In the genomic region with DNA sequence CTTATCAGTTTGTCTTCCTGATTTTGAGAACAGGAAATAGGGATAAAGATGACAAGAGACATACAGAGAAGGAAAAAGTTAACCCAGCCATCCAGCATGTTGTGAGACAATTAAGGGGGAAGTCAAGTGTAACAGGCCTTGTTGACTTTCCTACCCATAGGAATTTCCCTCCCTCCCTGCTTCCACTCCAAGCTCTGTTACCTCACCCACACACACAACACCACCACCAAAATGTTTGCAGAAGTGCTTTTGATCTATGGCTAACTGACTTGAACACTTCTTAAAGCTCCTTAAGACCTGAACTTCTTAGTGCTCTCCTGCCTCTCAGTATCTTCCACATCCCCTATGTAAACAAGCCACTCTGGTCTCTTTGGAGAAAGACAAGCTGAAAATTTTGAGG, we compare ENCODE assay signal across 24 mouse cellular contexts. TPM values are rescaled to one million over a fixed set of nuclear protein-coding genes. Genes with fewer than 3 reads are reported as not detected.
DNase-seq lines count a peak whose midpoint lies in the region; ATAC-seq lines count a peak whose summit lies in the region.
"Had no signal": no experiment of that assay in that cellular context is flagged by ENCODE, and none has a peak within 500 bp of the region (broad histone marks: within the 10 kb centered on the region; RNA-seq: fewer than 3 reads in every experiment).

No protein-coding gene starts in this region.

- no peak overlapping the region for H3K9ac ChIP-seq in kidney, embryonic 16.5 days (replicated peaks; ENCODE audit: low read length)
- H3K9ac ChIP-seq in lung, embryonic 15.5 days = no peak overlapping the region
- H3K9ac ChIP-seq: embryonic facial prominence, embryonic 13.5 days; forebrain, embryonic 12.5 days; hindbrain, embryonic 12.5 days had no signal

- no peak overlapping the region for H3K27ac ChIP-seq in kidney, embryonic 16.5 days (ENCODE audit: low read length)
- peak overlapping the region; percentile 72; the same call in 1 of the 2 replicates for H3K27ac ChIP-seq in lung, embryonic 15.5 days
- H3K27ac ChIP-seq: embryonic facial prominence, embryonic 13.5 days; forebrain, embryonic 12.5 days; heart, embryonic 10.5 days; hindbrain, embryonic 12.5 days had no signal

- ATAC-seq in kidney, embryonic 16.5 days (ENCODE audit: low FRiP score, low TSS enrichment) = peak; percentile 93; the same call in 1 of the 2 replicates
- ATAC-seq in lung, embryonic 15.5 days (ENCODE audit: borderline replicate concordance, extremely low read depth, low FRiP score, low TSS enrichment) = peak; percentile 76; the same call in 1 of the 2 replicates
- ATAC-seq: CD4-positive, CD25-positive, alpha-beta regulatory T cell, adult 4 months; forebrain, embryonic 16.5 days had no signal

- H3K36me3 ChIP-seq in kidney, embryonic 16.5 days (ENCODE audit: insufficient read depth, low read length) = no peaks in the 10 kb centered on the region
- H3K36me3 ChIP-seq in lung, embryonic 15.5 days = no peaks in the 10 kb centered on the region
- H3K36me3 ChIP-seq: embryonic facial prominence, embryonic 13.5 days; forebrain, embryonic 12.5 days; G1E; heart, embryonic 10.5 days; hindbrain, embryonic 12.5 days had no signal

- H3K9me3 ChIP-seq in kidney, embryonic 16.5 days (ENCODE audit: low read length) = no peaks in the 10 kb centered on the region
- no peaks in the 10 kb centered on the region for H3K9me3 ChIP-seq in lung, embryonic 15.5 days
- H3K9me3 ChIP-seq: embryonic facial prominence, embryonic 13.5 days; forebrain, embryonic 12.5 days; G1E; heart, embryonic 10.5 days; hindbrain, embryonic 12.5 days had no signal

- H3K4me2 ChIP-seq in kidney, embryonic 16.5 days (replicated peaks; ENCODE audit: low read depth, low read length) = no peak overlapping the region
- H3K4me2 ChIP-seq in lung, embryonic 15.5 days = no peak overlapping the region
- H3K4me2 ChIP-seq: embryonic facial prominence, embryonic 13.5 days; forebrain, embryonic 12.5 days; hindbrain, embryonic 12.5 days had no signal

- H3K4me1 ChIP-seq in kidney, embryonic 16.5 days (ENCODE audit: insufficient read depth, low read length) = no peaks in the 10 kb centered on the region
- no peaks in the 10 kb centered on the region for H3K4me1 ChIP-seq in lung, embryonic 15.5 days
- H3K4me1 ChIP-seq: embryonic facial prominence, embryonic 13.5 days; forebrain, embryonic 12.5 days; heart, embryonic 10.5 days; hindbrain, embryonic 12.5 days had no signal

- no peaks in the 10 kb centered on the region for H3K27me3 ChIP-seq in kidney, embryonic 16.5 days (ENCODE audit: insufficient read depth, low read length)
- no peaks in the 10 kb centered on the region for H3K27me3 ChIP-seq in lung, embryonic 15.5 days
- H3K27me3 ChIP-seq: embryonic facial prominence, embryonic 13.5 days; forebrain, embryonic 12.5 days; hindbrain, embryonic 12.5 days had no signal

- no peak overlapping the region for H3K4me3 ChIP-seq in kidney, embryonic 16.5 days (ENCODE audit: low read length)
- no peak overlapping the region for H3K4me3 ChIP-seq in lung, embryonic 15.5 days
- H3K4me3 ChIP-seq: embryonic facial prominence, embryonic 13.5 days; forebrain, embryonic 12.5 days; heart, embryonic 10.5 days; hindbrain, embryonic 12.5 days had no signal

- peak; percentile 5 for DNase-seq in embryo, embryonic 10 days (ENCODE audit: low spot score)
- DNase-seq in embryo, embryonic 9.5 days (ENCODE audit: extremely low spot score) = no peak
- no peak for DNase-seq in kidney, adult 9 months
- DNase-seq in lung, postnatal 10 days = no peak
- DNase-seq in cerebellum, postnatal 4 days (ENCODE audit: low spot score in 2 of 2) = no peak
- DNase-seq: adrenal gland, postnatal 10 days; B cell, adult 2 months; cerebellum, adult 11 months; cerebellum, adult 8-10 months; cerebellum, postnatal 14 days; gastrocnemius, postnatal 10 days; heart, adult 18-20 months; heart, postnatal 10 days; heart, postnatal 4 days had no signal

RNA-seq across cellular contexts. Expression of gene Ppp1r3a, which starts 55.0 kb away (rescaled TPM):
- polyA plus RNA-seq in kidney, embryonic 16.5 days (2015; fragmentation: Nextera tagmentation; extraction: Ambion mirVana) = 0.04 and 0.05 TPM in 2 replicates
- 0.30 and 0.49 TPM in 2 replicates for polyA plus RNA-seq in lung, embryonic 15.5 days (2015; fragmentation: Nextera tagmentation; extraction: Ambion mirVana)
- polyA plus RNA-seq: brain, embryonic 14.5 days; CD4-positive, CD25-positive, alpha-beta regulatory T cell, adult 4 months; embryonic facial prominence, embryonic 13.5 days; forebrain, embryonic 12.5 days; forebrain, embryonic 16.5 days; G1E; hindbrain, embryonic 12.5 days had no signal
